Mouse (Mus musculus) intestine, embryonic 15.5 days (tissue): ENCODE data around the gene Foxn1. TPM values are rescaled to one million over a fixed set of nuclear protein-coding genes. Genes with fewer than 3 reads are reported as not detected.

Experiments
- ATAC-seq: fragments of 200-750 bp; cut with Nextera tagmentation; 2 replicates; pipeline ENCODE4 v1.8.0; 2017; ENCODE audit warnings: moderate TSS enrichment, moderate library complexity
- H3K27ac ChIP-seq: fragments of 300-500 bp; sonication (generic); 2 replicates; pipeline ENCODE4 v1.5.1; 2015; ENCODE audit warnings: mild to moderate bottlenecking, inconsistent platforms
- H3K27me3 ChIP-seq: fragments of 300-500 bp; sonication (generic); replicated peaks from 2 replicates; pipeline ENCODE4 v1.6.1; 2015; ENCODE audit warnings: inconsistent platforms
- H3K36me3 ChIP-seq: fragments of 300-500 bp; sonication (generic); 2 replicates; pipeline ENCODE4 v1.6.1; 2015; ENCODE audit warnings: inconsistent platforms
- H3K4me1 ChIP-seq: fragments of 300-500 bp; sonication (generic); replicated peaks from 2 replicates; pipeline ENCODE4 v1.6.1; 2015; ENCODE audit warnings: inconsistent platforms
- H3K4me2 ChIP-seq: fragments of 300-500 bp; sonication (generic); replicated peaks from 2 replicates; pipeline ENCODE4 v1.6.1; 2015; ENCODE audit warnings: mild to moderate bottlenecking, inconsistent platforms
- H3K4me3 ChIP-seq: fragments of 300-500 bp; sonication (generic); replicated peaks from 2 replicates; pipeline ENCODE4 v1.5.1; 2015; ENCODE audit warnings: inconsistent platforms
- H3K9ac ChIP-seq: fragments of 300-500 bp; sonication (generic); 2 replicates; pipeline ENCODE4 v1.6.1; 2015; ENCODE audit warnings: inconsistent platforms
- H3K9me3 ChIP-seq: fragments of 300-500 bp; sonication (generic); 2 replicates; pipeline ENCODE4 v1.6.1; 2016; ENCODE audit warnings: inconsistent platforms
- WGBS: fragments of 180-500 bp; shearing (Covaris S2); methylation state at CpG from one replicate; pipeline ENCODE4 v1.1.7; 2015; 5-methylcytosine and 5-hydroxymethylcytosine counted together
- polyA plus RNA-seq: library from polyadenylated mRNA; unstranded; fragments of >200 nt; fragmentation: Nextera tagmentation; extraction: Ambion mirVana; gene quantifications from 2 replicates; pipeline ENCODE4 v1.2.1, GENCODE M21; 2015

Gene Foxn1
- polyA plus RNA-seq, 1 experiment from 2014 or later, result not detected

GRCm38 (mm10) chr11:78337040-78337439 lies 49.3 kb downstream of the Foxn1 start:
- no peak overlapping the region for H3K4me2 ChIP-seq
- no peak for ATAC-seq
- 94% methylated on average over 8 of the region's 8 CpGs for WGBS
- H3K9me3 ChIP-seq, result no peaks in the 10 kb centered on the region
- H3K27ac ChIP-seq, result no peak overlapping the region
- no peaks in the 10 kb centered on the region for H3K27me3 ChIP-seq
- H3K4me3 ChIP-seq, result no peak overlapping the region
- peaks cover 12% of the 10 kb centered on the region for H3K36me3 ChIP-seq
- H3K4me1 ChIP-seq, result no peaks in the 10 kb centered on the region
- H3K9ac ChIP-seq, result no peak overlapping the region

DNA sequence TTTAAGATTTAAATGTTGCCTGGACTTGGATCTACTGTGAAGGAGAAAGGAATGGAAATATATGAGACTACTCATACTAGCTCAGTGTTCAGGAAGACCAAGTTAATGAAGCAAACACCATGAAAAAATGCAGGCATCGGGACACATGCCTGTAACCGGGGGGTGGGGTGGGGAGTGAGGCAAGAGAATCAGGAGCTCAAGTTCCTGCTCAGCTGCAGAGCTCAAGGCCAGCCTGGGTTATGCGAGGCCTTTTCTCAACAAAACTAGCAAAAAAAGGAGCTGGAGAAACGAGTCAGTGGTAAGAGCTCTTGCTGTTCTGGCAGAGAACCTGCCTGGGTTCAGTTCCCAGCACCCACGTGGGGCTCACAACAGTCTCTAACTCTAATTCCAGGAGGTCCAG lies 52.4 kb downstream of the Foxn1 start:
- no peak overlapping the region for H3K4me3 ChIP-seq
- H3K9ac ChIP-seq, result no peak overlapping the region
- 92% methylated on average over 5 of the region's 5 CpGs for WGBS
- no peak overlapping the region for H3K4me2 ChIP-seq
- no peak for ATAC-seq
- peaks cover 4% of the 10 kb centered on the region for H3K4me1 ChIP-seq
- no peaks in the 10 kb centered on the region for H3K9me3 ChIP-seq
- no peak overlapping the region for H3K27ac ChIP-seq
- H3K27me3 ChIP-seq, result no peaks in the 10 kb centered on the region
- H3K36me3 ChIP-seq, result peaks cover 8% of the 10 kb centered on the region

DNA sequence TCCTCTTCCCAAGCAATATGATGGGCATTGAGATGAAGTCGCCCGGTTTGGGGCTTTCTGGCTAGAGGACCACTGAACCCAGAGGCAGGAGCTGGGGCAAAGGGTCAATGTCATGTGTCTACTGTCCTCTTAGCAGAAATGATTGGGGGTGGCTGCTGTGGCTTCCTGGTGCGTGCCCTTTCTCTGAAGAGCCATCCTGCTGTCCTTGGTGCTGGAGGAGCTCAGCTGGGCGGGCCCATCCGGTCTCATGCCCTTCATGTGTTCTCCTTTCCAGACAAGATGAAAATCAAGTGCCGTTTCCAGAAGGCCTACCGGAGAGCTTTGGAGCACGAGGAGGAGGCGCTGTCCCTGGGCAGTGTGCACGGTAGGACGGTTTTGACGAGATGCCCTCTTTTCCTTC lies 53.7 kb downstream of the Foxn1 start:
- 95% methylated on average over 12 of the region's 12 CpGs for WGBS
- no peaks in the 10 kb centered on the region for H3K9me3 ChIP-seq
- ATAC-seq, result no peak
- H3K27me3 ChIP-seq, result no peaks in the 10 kb centered on the region
- H3K27ac ChIP-seq, result no peak overlapping the region
- H3K4me2 ChIP-seq, result no peak overlapping the region
- 0 out of 2 replicates have a peak, but pooled peaks cover 4% of the 10 kb centered on the region for H3K36me3 ChIP-seq
- H3K4me3 ChIP-seq, result no peak overlapping the region
- peaks cover 7% of the 10 kb centered on the region for H3K4me1 ChIP-seq
- H3K9ac ChIP-seq, result no peak overlapping the region

- H3K4me2 ChIP-seq, result peak overlapping the region; percentile 93
- no peaks in the 10 kb centered on the region for H3K36me3 ChIP-seq
- under 1% methylated on average over 41 of the region's 41 CpGs for WGBS
- ATAC-seq, result peak; percentile 72
- H3K4me3 ChIP-seq, result peak overlapping the region; percentile 94
- H3K9me3 ChIP-seq, result no peaks in the 10 kb centered on the region
- H3K27ac ChIP-seq, result no peak overlapping the region
- no peaks in the 10 kb centered on the region for H3K27me3 ChIP-seq
- peak overlapping the region; percentile 85 for H3K9ac ChIP-seq
- peaks cover 7% of the 10 kb centered on the region for H3K4me1 ChIP-seq
Measured at GRCm38 (mm10) chr11:78328512-78329056, 57.8 kb downstream of the Foxn1 start.

GRCm38 (mm10) chr11:78327634-78328511 lies 58.5 kb downstream of the Foxn1 start, which contains the start of gene Pigs:
Gene Pigs, plus strand, starts transcription at chr11:78328415.
- H3K27me3 ChIP-seq, result no peaks in the 10 kb centered on the region
- peak within 1 kb of the TSS; percentile 93 for H3K4me2 ChIP-seq
- WGBS, result 10% methylated on average over 37 of the region's 37 CpGs
- H3K9me3 ChIP-seq, result no peaks in the 10 kb centered on the region
- H3K4me3 ChIP-seq, result peak within 1 kb of the TSS; percentile 94
- peak within 1 kb of the TSS; percentile 85 for H3K9ac ChIP-seq
- H3K27ac ChIP-seq, result peak within 1 kb of the TSS; percentile 77; the same call in 1 of the 2 replicates
- no peaks in the 10 kb centered on the region for H3K36me3 ChIP-seq
- peaks cover 14% of the 10 kb centered on the region for H3K4me1 ChIP-seq
- ATAC-seq, result peak; percentile 99

- Histone ChIP-seq H3K9ac (no peak overlapping the region), H3K9me3 (no peaks in the 10 kb centered on the region), H3K4me3 (no peak overlapping the region), H3K4me1 (peaks cover 17% of the 10 kb centered on the region), H3K27ac (no peak overlapping the region), H3K36me3 (no peaks in the 10 kb centered on the region), H3K27me3 (no peaks in the 10 kb centered on the region), H3K4me2 (no peak overlapping the region)
- no peak for ATAC-seq
- 93% methylated on average over 4 of the region's 4 CpGs for WGBS
Measured at GRCm38 (mm10) chr11:78327215-78327614, 59.1 kb downstream of the Foxn1 start.

DNA sequence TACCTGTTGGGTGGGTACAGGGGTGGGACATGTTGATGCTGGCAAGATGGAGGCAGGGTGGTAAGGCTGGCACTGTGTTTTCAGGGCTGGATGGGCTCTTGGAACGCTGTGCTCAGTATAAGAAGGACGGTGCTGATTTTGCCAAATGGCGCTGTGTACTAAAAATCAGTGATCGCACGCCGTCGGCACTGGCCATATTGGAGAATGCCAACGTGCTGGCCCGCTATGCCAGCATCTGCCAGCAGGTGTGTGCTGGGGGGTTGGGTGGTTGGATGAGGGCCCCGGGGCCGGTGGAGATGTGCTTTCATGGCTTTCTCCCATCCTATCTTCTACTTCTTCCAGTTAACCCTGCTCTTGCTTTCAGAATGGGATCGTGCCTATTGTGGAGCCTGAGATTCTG lies 61.4 kb downstream of the Foxn1 start:
- 94% methylated on average over 12 of the region's 12 CpGs for WGBS
- H3K27ac ChIP-seq, result no peak overlapping the region
- no peak overlapping the region for H3K4me3 ChIP-seq
- H3K9me3 ChIP-seq, result no peaks in the 10 kb centered on the region
- no peak overlapping the region for H3K4me2 ChIP-seq
- ATAC-seq, result no peak
- H3K36me3 ChIP-seq, result 0 out of 2 replicates have a peak, but pooled peaks cover 8% of the 10 kb centered on the region
- H3K4me1 ChIP-seq, result peaks cover 17% of the 10 kb centered on the region
- H3K27me3 ChIP-seq, result no peaks in the 10 kb centered on the region
- no peak overlapping the region for H3K9ac ChIP-seq

DNA sequence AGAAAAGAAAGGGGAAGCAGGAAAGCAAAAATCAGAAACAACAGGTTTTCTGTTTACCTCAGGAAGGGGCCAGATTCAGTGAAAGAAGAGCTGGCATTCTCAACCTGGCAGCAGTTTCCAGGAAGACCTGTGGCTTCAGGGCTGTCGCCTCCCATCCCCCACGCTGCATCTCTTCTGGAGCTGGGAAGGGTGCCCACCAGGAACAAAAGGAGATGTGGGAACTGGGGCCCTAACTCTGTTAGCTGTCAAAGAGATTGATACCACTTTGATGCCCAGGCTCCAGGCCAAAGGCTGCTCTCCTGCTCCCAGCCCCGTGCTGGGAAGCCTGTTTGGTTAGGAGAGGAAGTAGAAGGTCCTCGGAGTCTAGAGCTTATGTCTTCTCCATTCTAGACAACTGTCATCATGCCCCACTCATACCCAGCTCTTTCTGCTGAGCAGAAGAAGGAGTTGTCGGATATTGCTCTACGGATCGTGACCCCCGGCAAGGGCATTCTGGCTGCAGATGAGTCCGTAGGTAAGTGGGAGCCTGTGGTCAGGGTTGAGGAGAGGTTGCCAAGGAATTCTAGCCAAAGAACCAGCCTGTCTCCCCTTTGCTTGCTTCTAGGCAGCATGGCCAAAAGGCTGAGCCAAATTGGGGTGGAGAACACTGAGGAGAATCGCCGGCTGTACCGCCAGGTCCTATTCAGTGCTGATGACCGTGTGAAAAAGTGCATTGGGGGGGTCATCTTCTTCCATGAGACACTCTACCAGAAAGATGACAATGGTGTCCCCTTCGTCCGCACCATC lies 62.2 kb downstream of the Foxn1 start:
- Histone ChIP-seq H3K27ac (no peak overlapping the region), H3K4me1 (peaks cover 16% of the 10 kb centered on the region), H3K4me2 (peak overlapping the region; percentile 51; the same call in 1 of the 2 replicates), H3K9ac (no peak overlapping the region), H3K9me3 (no peaks in the 10 kb centered on the region), H3K4me3 (no peak overlapping the region), H3K27me3 (no peaks in the 10 kb centered on the region), H3K36me3 (0 out of 2 replicates have a peak, but pooled peaks cover 8% of the 10 kb centered on the region)
- no peak for ATAC-seq
- WGBS, result 83% methylated on average over 15 of the region's 15 CpGs

- Histone ChIP-seq H3K27ac (peak within 1 kb of the TSS; percentile 61; the same call in 1 of the 2 replicates), H3K4me1 (peaks cover 10% of the 10 kb centered on the region; the same call in 1 of the 2 replicates), H3K4me2 (peak within 1 kb of the TSS; percentile 51), H3K4me3 (peak within 1 kb of the TSS; percentile 27), H3K36me3 (peaks cover 13% of the 10 kb centered on the region; the same call in 1 of the 2 replicates), H3K9me3 (no peaks in the 10 kb centered on the region), H3K9ac (no peak within 1 kb of the TSS; the same call in 1 of the 2 replicates), H3K27me3 (no peaks in the 10 kb centered on the region)
- WGBS, result 6% methylated on average over 15 of the region's 15 CpGs
- peak; percentile 99 for ATAC-seq
Measured at GRCm38 (mm10) chr11:78322860-78323259, 63.5 kb downstream of the Foxn1 start, which contains the start of gene Aldoc. Gene Aldoc, plus strand, starts transcription at chr11:78322968.

GRCm38 (mm10) chr11:78322076-78322831 lies 64.1 kb downstream of the Foxn1 start:
- Histone ChIP-seq H3K4me1 (peaks cover 10% of the 10 kb centered on the region; the same call in 1 of the 2 replicates), H3K9ac (no peak overlapping the region), H3K9me3 (no peaks in the 10 kb centered on the region), H3K4me3 (no peak overlapping the region), H3K27ac (peak overlapping the region; percentile 61; the same call in 1 of the 2 replicates), H3K27me3 (no peaks in the 10 kb centered on the region), H3K4me2 (peak overlapping the region; percentile 51), H3K36me3 (peaks cover 19% of the 10 kb centered on the region)
- WGBS, result 51% methylated on average over 2 of the region's 2 CpGs
- ATAC-seq, result no peak

- H3K9ac ChIP-seq, result no peak overlapping the region
- H3K4me2 ChIP-seq, result no peak overlapping the region
- H3K36me3 ChIP-seq, result peaks cover 49% of the 10 kb centered on the region
- H3K27me3 ChIP-seq, result no peaks in the 10 kb centered on the region
- H3K9me3 ChIP-seq, result no peaks in the 10 kb centered on the region
- H3K4me3 ChIP-seq, result no peak overlapping the region
- H3K4me1 ChIP-seq, result peaks cover 8% of the 10 kb centered on the region; the same call in 1 of the 2 replicates
- 95% methylated on average over 2 of the region's 2 CpGs for WGBS
- no peak for ATAC-seq
- no peak overlapping the region for H3K27ac ChIP-seq
Measured at GRCm38 (mm10) chr11:78318411-78318810, 67.9 kb downstream of the Foxn1 start.
